Mouse (Mus musculus) frontal cortex, adult 2 months (tissue): ENCODE results near the gene Clic6. TPM values are rescaled to one million over a fixed set of nuclear protein-coding genes. Genes with fewer than 3 reads are reported as not detected.

Experiments used
- DNase-seq, 2 experiments: peaks; one replicate each; pipeline ENCODE4 v3.0.0; 2022; ENCODE audit warnings: low spot score in 1 of 2; ENCODE audit errors: extremely low spot score in 1 of 2
- polyA plus RNA-seq: library from polyadenylated mRNA; depleted of rRNA; stranded (reverse); fragments of >200 nt; gene quantifications from 2 replicates; pipeline ENCODE4 v1.2.3, GENCODE M21; 2012; rRNA removed

Clic6 gene
- polyA plus RNA-seq, 1 experiment = 0.82 TPM

- no peak for DNase-seq
Observed at GRCm38 (mm10) chr16:92587836-92588235, 102.3 kb downstream of the Clic6 start.

Other genes with a start within 250 kb of the Clic6 start
- 0.17 and 0.26 TPM in 2 replicates for gene Kcne2, start 193.3 kb upstream of the Clic6 start, polyA plus RNA-seq
- gene Smim11, start 184.4 kb upstream of the Clic6 start, polyA plus RNA-seq = 33.7 and 35.8 TPM in 2 replicates
- gene Fam243, start 164.3 kb upstream of the Clic6 start, polyA plus RNA-seq = not detected in 2 replicates
- gene Kcne1, start 126.3 kb upstream of the Clic6 start, polyA plus RNA-seq = 0.02 TPM in 1 of 2 replicates, not detected in the other
- 44.2 and 45.5 TPM in 2 replicates for gene Rcan1, start 14.9 kb upstream of the Clic6 start, polyA plus RNA-seq